Mouse (Mus musculus) frontal cortex, adult (tissue): ENCODE measurements at regions not wholly inside any gene's neighbourhood (a gene's known extent, or its start where the extent isn't known, plus 50 kb on each side); places are given as distances from the start of the nearest gene placed in this dataset.

Experiments used
- ATAC-seq: cut with Nextera tagmentation; 2 replicates; pipeline ENCODE4 v1.9.2; 2017; ENCODE audit warnings: mild to moderate bottlenecking, moderate library complexity, mixed read lengths; ENCODE audit not compliant: low TSS enrichment

DNA sequence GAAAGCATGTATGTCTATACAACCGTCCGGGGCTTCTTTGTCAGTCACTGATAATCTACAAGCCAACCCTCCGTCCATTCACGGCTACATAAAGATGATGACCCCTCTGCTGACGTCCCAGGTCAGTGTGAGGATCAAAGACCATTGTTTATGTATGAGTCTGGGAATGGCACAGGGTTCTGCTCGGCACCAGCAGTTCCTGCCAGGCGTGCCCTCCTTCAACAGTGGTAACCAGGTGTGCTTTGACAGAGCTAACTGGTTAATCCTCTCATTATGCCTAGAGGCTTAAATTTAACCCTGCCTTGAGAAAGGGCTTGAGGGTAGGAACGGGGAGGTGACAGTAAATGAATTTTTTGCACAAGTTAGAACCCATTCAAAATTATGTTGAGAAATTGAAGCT is 58.2 kb upstream of the Ttc29 start:
- ATAC-seq: no peak

GRCm38 (mm10) chr8:78162046-78162445 is 51.1 kb upstream of the Ttc29 start:
- ATAC-seq: no peak

DNA sequence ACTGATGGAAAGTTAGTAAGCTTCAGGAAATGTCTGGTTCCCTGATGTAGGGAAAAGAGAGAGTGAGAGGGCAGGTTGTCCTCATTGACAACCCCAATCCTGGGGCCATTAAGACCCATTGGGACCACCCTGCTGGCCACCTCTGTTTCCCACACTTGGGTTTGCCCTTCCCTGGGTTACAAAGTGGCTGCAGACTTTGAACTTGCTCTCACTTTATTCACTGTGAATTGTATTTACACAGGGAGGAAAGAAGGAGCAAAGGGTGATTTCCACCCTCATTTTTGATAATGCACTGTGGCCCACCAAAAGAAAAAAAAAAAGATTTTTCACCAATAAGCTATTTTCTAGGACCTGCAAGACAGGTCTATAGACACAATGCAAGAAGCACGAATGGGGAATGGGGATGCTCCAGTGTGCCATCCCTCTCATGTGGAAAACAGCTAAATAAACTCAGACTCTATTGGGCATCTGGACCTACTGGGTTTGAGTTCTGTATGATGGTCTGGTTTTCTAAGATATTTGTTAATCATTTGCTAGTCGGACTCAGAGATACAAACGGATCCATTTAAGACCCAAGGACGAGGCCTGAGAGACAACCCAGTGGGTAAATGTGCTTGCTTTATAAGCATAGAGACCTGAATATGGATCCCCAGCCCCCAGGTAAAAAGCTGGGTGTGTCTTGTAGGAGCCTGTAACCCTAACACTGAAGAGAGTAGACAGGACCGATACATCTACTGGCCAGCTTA is 50.2 kb upstream of the Ttc29 start:
- no peak for ATAC-seq
